Mouse (Mus musculus) brain, embryonic 14.5 days (tissue): Measurements from ENCODE around the gene Rab23.

ENCODE experiments used
- CTCF ChIP-seq: fragments of 200-500 bp; IDR thresholded peaks from 2 replicates; pipeline ENCODE4 v1.5.1; 2012; ENCODE audit warnings: inconsistent platforms, mild to moderate bottlenecking, moderate library complexity, borderline replicate concordance; ENCODE audit not compliant: insufficient read depth, insufficient read length; ENCODE audit errors: extremely low read depth
- POLR2A ChIP-seq: fragments of 200-500 bp; IDR thresholded peaks from 2 replicates; pipeline ENCODE4 v1.6.1; 2012; ENCODE audit warnings: mild to moderate bottlenecking, inconsistent platforms, borderline replicate concordance; ENCODE audit not compliant: poor library complexity, insufficient read depth, insufficient read length, severe bottlenecking; ENCODE audit errors: extremely low read depth

GRCm38 (mm10) chr1:33776175-33776611 lies 56.5 kb downstream of the Rab23 start:
- TF ChIP-seq CTCF: no peak
- TF ChIP-seq POLR2A: no peak
